Mouse (Mus musculus) ES-E14 (cell line): ENCODE data around the gene Hsf3. TPM values are rescaled to one million over a fixed set of nuclear protein-coding genes. Genes with fewer than 3 reads are reported as not detected.
"Not testable (repeated sequence)": the region's sequence is repeated elsewhere in the genome, so short reads cannot be mapped to it uniquely, and the experiment has no call there.

Experiments
- DNase-seq: peaks from one replicate; pipeline ENCODE4 v3.0.0-alpha.2; 2013; ENCODE audit warnings: low read depth, low spot score
- H3K27ac ChIP-seq: 2 replicates; pipeline ENCODE4 v1.5.1; 2012; ENCODE audit warnings: low read depth, mild to moderate bottlenecking, low read length, moderate library complexity, mixed read lengths; ENCODE audit not compliant: poor library complexity, insufficient read depth, severe bottlenecking
- H3K36me3 ChIP-seq: 2 replicates; pipeline ENCODE4 v1.6.1; 2012; ENCODE audit warnings: mild to moderate bottlenecking, low read length, moderate library complexity, mixed read lengths; ENCODE audit not compliant: control insufficient read depth, poor library complexity, insufficient read depth, severe bottlenecking
- H3K4me1 ChIP-seq, 2 experiments: fragments of 150-350 bp in 1 of 2; sonication (generic) in 1 of 2; 2 replicates each; pipeline ENCODE4 v1.6.1; 2012; ENCODE audit warnings: low read length in 2 of 2, mild to moderate bottlenecking in 1 of 2, mixed read lengths in 1 of 2; ENCODE audit not compliant: control insufficient read depth in 2 of 2, insufficient read depth in 2 of 2, poor library complexity in 1 of 2
- H3K4me3 ChIP-seq, 2 experiments: fragments of 150-350 bp in 1 of 2; sonication (generic) in 1 of 2; 2 replicates each; pipeline ENCODE4 v1.5.1; 2012; ENCODE audit warnings: low read length in 2 of 2, low read depth in 1 of 2, mild to moderate bottlenecking in 1 of 2, mixed read lengths in 1 of 2; ENCODE audit not compliant: insufficient read depth in 1 of 2, poor library complexity in 1 of 2, severe bottlenecking in 1 of 2
- H3K9ac ChIP-seq: 2 replicates; pipeline ENCODE4 v1.6.1; 2012; ENCODE audit warnings: low read depth, mild to moderate bottlenecking, low read length, mixed read lengths; ENCODE audit not compliant: poor library complexity, insufficient read depth, severe bottlenecking
- H3K9me3 ChIP-seq: fragments of 150-350 bp; sonication (generic); 2 replicates; pipeline ENCODE4 v1.6.1; 2012; ENCODE audit warnings: low read depth, mild to moderate bottlenecking, low read length; ENCODE audit not compliant: control insufficient read depth, insufficient read depth
- CHD2 ChIP-seq: IDR thresholded peaks from 2 replicates; pipeline ENCODE4 v1.6.1; 2014; ENCODE audit warnings: mild to moderate bottlenecking, low read depth, low read length, inconsistent platforms
- HCFC1 ChIP-seq: IDR thresholded peaks from 2 replicates; pipeline ENCODE4 v1.6.1; 2012; ENCODE audit warnings: low read length, inconsistent platforms, borderline replicate concordance; ENCODE audit not compliant: insufficient read depth
- MAFK ChIP-seq: IDR thresholded peaks from 2 replicates; pipeline ENCODE4 v1.6.1; 2014; ENCODE audit warnings: mild to moderate bottlenecking, low read depth, low read length, inconsistent platforms; ENCODE audit not compliant: insufficient read depth
- ZC3H11A ChIP-seq: IDR thresholded peaks from 2 replicates; pipeline ENCODE4 v1.6.1; 2012; ENCODE audit warnings: low read depth, mild to moderate bottlenecking, inconsistent platforms, low read length, borderline replicate concordance
- ZNF384 ChIP-seq: IDR thresholded peaks from 2 replicates; pipeline ENCODE4 v1.6.1; 2012; ENCODE audit warnings: low read depth, low read length, inconsistent platforms
- in situ Hi-C, 2 experiments: fragments of 600-800 bp; cut with MboI; formaldehyde crosslinking; loops; one replicate each; pipeline ENCODE4 v1.15.1; 2025; ENCODE audit warnings: low sequenced_read_pairs in 2 of 2, inconsistent platforms in 1 of 2; ENCODE audit not compliant: unreplicated experiment in 2 of 2
- total RNA-seq: library from RNA; depleted of rRNA; stranded (reverse); fragments of 300-350 nt; gene quantifications from 2 replicates; pipeline ENCODE4 v1.2.3, GENCODE M21; 2012

The Hsf3 gene
- total RNA-seq, 1 experiment: 0.27 TPM

GRCm38 (mm10) chrX:96416970-96417369 lies 39.1 kb downstream of the Hsf3 start:
- no peak overlapping the region for H3K27ac ChIP-seq
- no peak overlapping the region for H3K9ac ChIP-seq
- no peak for DNase-seq
- no peaks in the 10 kb centered on the region for H3K4me1 ChIP-seq
- no peaks in the 10 kb centered on the region for H3K9me3 ChIP-seq
- H3K36me3 ChIP-seq: no peaks in the 10 kb centered on the region
- H3K4me3 ChIP-seq: no peak overlapping the region
- no peak for TF ChIP-seq ZNF384
- no peak for TF ChIP-seq MAFK
- TF ChIP-seq CHD2: no peak
- no peak for TF ChIP-seq ZC3H11A
- TF ChIP-seq HCFC1: no peak
- in situ Hi-C loops: no loop called here

- H3K27ac ChIP-seq, H3K4me1 ChIP-seq, H3K9ac ChIP-seq, DNase-seq, H3K4me3 ChIP-seq, in situ Hi-C loops, H3K9me3 ChIP-seq, H3K36me3 ChIP-seq: not testable (repeated sequence)
Measured at GRCm38 (mm10) chrX:96415351-96415750, 40.7 kb downstream of the Hsf3 start.

- Histone ChIP-seq H3K9me3 (no peaks in the 10 kb centered on the region), H3K9ac (no peak overlapping the region), H3K36me3 (no peaks in the 10 kb centered on the region), H3K27ac (no peak overlapping the region), H3K4me1 (no peaks in the 10 kb centered on the region), H3K4me3 (no peak overlapping the region)
- no peak for TF ChIP-seq ZC3H11A
- TF ChIP-seq ZNF384: no peak
- TF ChIP-seq HCFC1: no peak
- TF ChIP-seq CHD2: no peak
- TF ChIP-seq MAFK: no peak
- no peak for DNase-seq
- in situ Hi-C loops: loop anchor here in 1 of 2 experiments (25.0 kb wide), 1 partner anchor 327 kb away; no protein-coding TSS in a partner anchor
Measured at GRCm38 (mm10) chrX:96339108-96339507, 117.0 kb downstream of the Hsf3 start.

GRCm38 (mm10) chrX:96329764-96330163 lies 126.3 kb downstream of the Hsf3 start:
- in situ Hi-C loops: loop anchor here in 1 of 2 experiments (25.0 kb wide), 1 partner anchor 317 kb away; no protein-coding TSS in a partner anchor
- Histone ChIP-seq H3K4me1 (no peaks in the 10 kb centered on the region), H3K36me3 (no peaks in the 10 kb centered on the region), H3K9me3 (no peaks in the 10 kb centered on the region), H3K4me3 (no peak overlapping the region), H3K27ac (no peak overlapping the region), H3K9ac (no peak overlapping the region)
- peak; percentile 1 for DNase-seq
- TF ChIP-seq CHD2: no peak
- TF ChIP-seq MAFK: no peak
- no peak for TF ChIP-seq ZC3H11A
- no peak for TF ChIP-seq ZNF384
- no peak for TF ChIP-seq HCFC1

- no peak within 1 kb of the TSS for H3K27ac ChIP-seq
- H3K4me3 ChIP-seq: no peak within 1 kb of the TSS
- no peaks in the 10 kb centered on the region for H3K4me1 ChIP-seq
- no peak for DNase-seq
- TF ChIP-seq CHD2 (no peak), MAFK (no peak), ZC3H11A (no peak), ZNF384 (no peak), HCFC1 (no peak)
- no peak within 1 kb of the TSS for H3K9ac ChIP-seq
- in situ Hi-C loops: no loop called here
- H3K36me3 ChIP-seq: no peaks in the 10 kb centered on the region
- H3K9me3 ChIP-seq: no peaks in the 10 kb centered on the region
Measured at GRCm38 (mm10) chrX:96293338-96293737, 162.8 kb downstream of the Hsf3 start, which contains the start of gene Vsig4. Gene Vsig4 (minus strand): TSS chrX:96293438.
